Mouse (Mus musculus): Measurements from ENCODE around the gene Itih4. TPM values are rescaled to one million over a fixed set of nuclear protein-coding genes. Genes with fewer than 3 reads are reported as not detected.
A peak's percentile ranks its signal among the peaks of the same experiment; 100 is the strongest.

Itih4 gene
- polyA plus RNA-seq (2012; ENCODE audit: insufficient read depth, insufficient read length, missing spikeins): 0.96 and 1.3 TPM in 2 replicates

GRCm38 (mm10) chr14:30886204-30886603 is at the start of gene Itih4:
TSS of gene Itih4 (plus strand) at chr14:30886476.
- Histone ChIP-seq H3K4me3 (ENCODE audit: insufficient read depth, low read depth, low read length) (no peak within 1 kb of the TSS), H3K4me1 (ENCODE audit: control insufficient read depth, insufficient read depth, insufficient read length, low read length) (no peaks in the 10 kb centered on the region), H3K27ac (replicated peaks; ENCODE audit: low read depth, low read length) (no peak within 1 kb of the TSS)

- Histone ChIP-seq H3K27ac (replicated peaks; ENCODE audit: low read depth, low read length) (no peak overlapping the region), H3K4me3 (ENCODE audit: insufficient read depth, low read depth, low read length) (no peak overlapping the region), H3K4me1 (ENCODE audit: control insufficient read depth, insufficient read depth, insufficient read length, low read length) (peaks cover 22% of the 10 kb centered on the region)
These were observed 48.8 kb upstream of the Itih4 start for GRCm38 (mm10) chr14:30837416-30837996.

- no peak overlapping the region for H3K4me3 ChIP-seq (ENCODE audit: insufficient read depth, low read depth, low read length)
These were observed 42.6 kb upstream of the Itih4 start for GRCm38 (mm10) chr14:30843701-30844100.

DNA sequence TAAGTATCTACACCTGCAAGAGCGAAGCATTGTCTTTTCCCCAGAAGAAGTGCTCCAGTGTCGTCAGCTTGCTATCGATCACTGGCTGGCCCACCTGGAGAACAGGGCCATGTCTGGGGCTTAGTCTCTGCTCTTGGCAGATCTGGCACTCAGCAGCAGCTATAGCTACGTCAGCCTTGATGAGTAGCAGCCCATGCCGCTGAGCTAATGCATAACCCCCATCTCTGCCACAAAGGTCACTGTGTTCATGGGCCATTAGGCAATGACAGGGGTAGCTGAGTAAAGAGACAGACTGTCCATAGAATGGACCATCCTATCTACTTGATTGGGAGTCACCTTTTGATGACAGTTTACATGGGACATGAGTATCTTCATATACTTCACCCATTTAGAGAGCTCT is 35.8 kb upstream of the Itih4 start:
- Histone ChIP-seq H3K4me1 (ENCODE audit: control insufficient read depth, insufficient read depth, insufficient read length, low read length) (0 out of 2 replicates have a peak, but pooled peaks cover 5% of the 10 kb centered on the region), H3K27ac (replicated peaks; ENCODE audit: low read depth, low read length) (no peak overlapping the region), H3K4me3 (ENCODE audit: insufficient read depth, low read depth, low read length) (no peak overlapping the region)

More at GRCm38 (mm10) chr14:30843701-30844100, 42.6 kb upstream of the Itih4 start:
- H3K4me1 ChIP-seq (ENCODE audit: control insufficient read depth, insufficient read depth, insufficient read length, low read length): peaks cover 4% of the 10 kb centered on the region; the same call in 1 of the 2 replicates
- peak overlapping the region; percentile 13; the same call in 1 of the 2 replicates for H3K27ac ChIP-seq (replicated peaks; ENCODE audit: low read depth, low read length)

- H3K27ac ChIP-seq (replicated peaks; ENCODE audit: low read depth, low read length): no peak overlapping the region
- 0 out of 2 replicates have a peak, but pooled peaks cover 5% of the 10 kb centered on the region for H3K4me1 ChIP-seq (ENCODE audit: control insufficient read depth, insufficient read depth, insufficient read length, low read length)
- H3K4me3 ChIP-seq (ENCODE audit: insufficient read depth, low read depth, low read length): no peak overlapping the region
These were observed 34.0 kb upstream of the Itih4 start for GRCm38 (mm10) chr14:30852325-30852724.

GRCm38 (mm10) chr14:30855316-30855715 is 31.0 kb upstream of the Itih4 start:
- Histone ChIP-seq H3K27ac (replicated peaks; ENCODE audit: low read depth, low read length) (no peak overlapping the region), H3K4me1 (ENCODE audit: control insufficient read depth, insufficient read depth, insufficient read length, low read length) (no peaks in the 10 kb centered on the region), H3K4me3 (ENCODE audit: insufficient read depth, low read depth, low read length) (no peak overlapping the region)

GRCm38 (mm10) chr14:30856885-30857507 is 29.3 kb upstream of the Itih4 start:
- H3K4me1 ChIP-seq (ENCODE audit: control insufficient read depth, insufficient read depth, insufficient read length, low read length): no peaks in the 10 kb centered on the region
- no peak overlapping the region for H3K4me3 ChIP-seq (ENCODE audit: insufficient read depth, low read depth, low read length)
- H3K27ac ChIP-seq (replicated peaks; ENCODE audit: low read depth, low read length): no peak overlapping the region

DNA sequence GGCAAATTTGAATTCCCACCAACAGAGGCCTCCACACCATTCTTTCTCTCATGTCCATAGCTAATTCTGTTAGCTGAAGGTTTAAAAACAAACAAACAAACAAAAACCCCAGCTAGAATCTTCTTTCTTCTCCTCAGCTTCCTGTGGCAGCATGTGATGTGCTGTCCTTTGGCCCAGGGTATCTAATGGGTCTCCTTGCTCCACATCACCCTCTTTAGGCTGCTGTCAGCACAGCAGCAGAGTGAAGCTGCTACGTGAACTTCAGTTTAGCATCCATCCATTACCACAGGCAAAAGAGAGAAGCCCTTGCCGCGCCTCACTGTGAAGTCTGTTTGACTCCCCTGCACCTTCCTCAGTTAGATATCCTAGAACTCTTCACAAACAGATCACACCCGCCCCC is 28.3 kb upstream of the Itih4 start:
- H3K27ac ChIP-seq (replicated peaks; ENCODE audit: low read depth, low read length): no peak overlapping the region
- no peak overlapping the region for H3K4me3 ChIP-seq (ENCODE audit: insufficient read depth, low read depth, low read length)
- H3K4me1 ChIP-seq (ENCODE audit: control insufficient read depth, insufficient read depth, insufficient read length, low read length): no peaks in the 10 kb centered on the region

DNA sequence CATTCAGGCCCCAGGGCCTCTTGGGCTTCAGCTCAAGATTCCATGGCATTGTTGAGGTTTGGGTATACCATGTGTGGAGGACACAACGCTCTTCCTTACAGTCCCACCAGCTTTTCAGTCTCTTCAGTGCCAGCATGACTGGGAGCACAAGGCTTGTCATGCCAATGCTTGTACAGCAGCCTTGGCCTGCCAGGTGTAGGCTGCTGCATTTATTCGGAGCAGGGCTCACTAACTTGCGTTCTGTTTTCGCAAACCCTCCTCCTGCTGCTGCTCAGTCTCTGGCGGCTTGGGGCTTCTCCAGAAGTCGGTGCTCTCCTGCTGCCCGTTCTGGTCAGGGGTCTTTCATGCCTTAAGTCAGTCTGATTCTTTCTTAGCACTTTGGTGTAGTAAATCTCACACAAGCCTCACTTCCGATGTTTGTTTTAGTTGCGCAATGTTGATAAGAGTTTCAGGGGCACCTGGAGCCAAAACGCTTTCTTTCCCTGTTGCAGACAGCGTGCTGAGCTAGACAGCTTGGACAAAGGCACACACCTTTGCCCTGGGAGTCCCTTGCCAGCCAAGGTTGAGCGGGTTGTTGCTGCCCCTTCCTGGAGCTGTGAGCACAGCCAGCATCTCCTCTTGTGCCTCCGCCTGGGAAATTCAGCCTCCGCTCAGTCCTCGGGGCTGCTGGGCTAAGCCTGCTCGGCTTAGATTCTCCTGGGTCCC is 24.7 kb upstream of the Itih4 start:
- no peak overlapping the region for H3K27ac ChIP-seq (replicated peaks; ENCODE audit: low read depth, low read length)

GRCm38 (mm10) chr14:30862368-30862767 is 23.9 kb upstream of the Itih4 start:
- Histone ChIP-seq H3K4me3 (ENCODE audit: insufficient read depth, low read depth, low read length) (no peak overlapping the region), H3K4me1 (ENCODE audit: control insufficient read depth, insufficient read depth, insufficient read length, low read length) (no peaks in the 10 kb centered on the region), H3K27ac (replicated peaks; ENCODE audit: low read depth, low read length) (no peak overlapping the region)

More for the DNA sequence above, 24.7 kb upstream of the Itih4 start:
- Histone ChIP-seq H3K4me3 (ENCODE audit: insufficient read depth, low read depth, low read length) (no peak overlapping the region), H3K4me1 (ENCODE audit: control insufficient read depth, insufficient read depth, insufficient read length, low read length) (no peaks in the 10 kb centered on the region)

- peaks cover 18% of the 10 kb centered on the region for H3K4me1 ChIP-seq (ENCODE audit: control insufficient read depth, insufficient read depth, insufficient read length, low read length)
- H3K27ac ChIP-seq (replicated peaks; ENCODE audit: low read depth, low read length): no peak overlapping the region
These were observed 21.0 kb upstream of the Itih4 start for GRCm38 (mm10) chr14:30865311-30865710.

DNA sequence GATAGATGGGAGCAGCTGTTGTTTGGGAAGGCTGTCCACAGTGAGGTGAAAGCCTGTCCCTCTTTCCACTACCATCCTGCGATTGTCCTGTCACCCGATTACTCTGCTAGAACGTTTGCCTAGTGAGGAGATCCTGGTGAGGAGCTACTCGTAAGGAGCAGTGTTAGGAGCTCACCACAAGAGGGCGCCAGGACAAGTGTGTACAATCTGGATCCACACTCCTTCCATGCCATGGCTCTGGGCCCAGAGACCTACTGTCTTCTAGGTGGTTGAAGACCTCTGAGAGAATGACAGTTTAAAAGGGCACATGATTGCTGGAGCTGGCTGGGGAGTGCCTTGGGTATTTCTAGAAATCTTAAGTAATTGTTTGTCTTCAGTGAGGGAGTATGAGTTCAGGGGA is 19.2 kb upstream of the Itih4 start:
- H3K4me1 ChIP-seq (ENCODE audit: control insufficient read depth, insufficient read depth, insufficient read length, low read length): peaks cover 18% of the 10 kb centered on the region
- H3K4me3 ChIP-seq (ENCODE audit: insufficient read depth, low read depth, low read length): no peak overlapping the region
- no peak overlapping the region for H3K27ac ChIP-seq (replicated peaks; ENCODE audit: low read depth, low read length)

More at GRCm38 (mm10) chr14:30865311-30865710, 21.0 kb upstream of the Itih4 start:
- no peak overlapping the region for H3K4me3 ChIP-seq (ENCODE audit: insufficient read depth, low read depth, low read length)

GRCm38 (mm10) chr14:30868826-30869225 is 17.4 kb upstream of the Itih4 start:
- Histone ChIP-seq H3K27ac (replicated peaks; ENCODE audit: low read depth, low read length) (peak overlapping the region; percentile 84), H3K4me1 (ENCODE audit: control insufficient read depth, insufficient read depth, insufficient read length, low read length) (peaks cover 18% of the 10 kb centered on the region)

GRCm38 (mm10) chr14:30869391-30869801 is 16.9 kb upstream of the Itih4 start:
- H3K27ac ChIP-seq (replicated peaks; ENCODE audit: low read depth, low read length): peak overlapping the region; percentile 84
- H3K4me3 ChIP-seq (ENCODE audit: insufficient read depth, low read depth, low read length): no peak overlapping the region
- H3K4me1 ChIP-seq (ENCODE audit: control insufficient read depth, insufficient read depth, insufficient read length, low read length): peaks cover 18% of the 10 kb centered on the region

More at GRCm38 (mm10) chr14:30868826-30869225, 17.4 kb upstream of the Itih4 start:
- no peak overlapping the region for H3K4me3 ChIP-seq (ENCODE audit: insufficient read depth, low read depth, low read length)
